Comparison of ENCODE assay signal across 9 mouse cellular contexts in genomic region chr13:47288449-47288848, GRCm38 (mm10).
A peak's percentile ranks its signal among the peaks of the same experiment; 100 is the strongest.
DNase-seq lines count a peak whose midpoint lies in the region; ATAC-seq lines count a peak whose summit lies in the region.
"Had no signal": no experiment of that assay in that cellular context is flagged by ENCODE, and none has a peak within 500 bp of the region (broad histone marks: within the 10 kb centered on the region; RNA-seq: fewer than 3 reads in every experiment).

No protein-coding gene starts in this region.

- no peak overlapping the region for H3K4me3 ChIP-seq in forebrain, embryonic 13.5 days
- no peak overlapping the region for H3K4me3 ChIP-seq in hindbrain, embryonic 10.5 days

- WGBS in forebrain, embryonic 13.5 days: 35% methylated on average over 4 of the region's 4 CpGs
- WGBS in hindbrain, embryonic 10.5 days: 46% methylated on average over 4 of the region's 4 CpGs

- no peaks in the 10 kb centered on the region for H3K9me3 ChIP-seq in forebrain, embryonic 13.5 days (replicated peaks)
- no peaks in the 10 kb centered on the region for H3K9me3 ChIP-seq in hindbrain, embryonic 10.5 days

- H3K9ac ChIP-seq in forebrain, embryonic 13.5 days: no peak overlapping the region

- H3K4me1 ChIP-seq in forebrain, embryonic 13.5 days: no peaks in the 10 kb centered on the region
- peaks cover 10% of the 10 kb centered on the region; the same call in 1 of the 2 replicates for H3K4me1 ChIP-seq in hindbrain, embryonic 10.5 days (replicated peaks)

- peak; percentile 56 for DNase-seq in Muller cell, postnatal 12 days (ENCODE audit: inconsistent ontology term)
- DNase-seq in c-Kit-positive CD71-positive TER-119-positive erythroid progenitor cells, embryonic 14.5 days (ENCODE audit: low spot score): peak; percentile 38
- DNase-seq in hindbrain, embryonic 10.5 days (ENCODE audit: low spot score): peak; percentile 85
- peak; percentile 53 for DNase-seq in layer of hippocampus, adult 9-10 months (ENCODE audit: low spot score)
- peak; percentile 85 for DNase-seq in lung, postnatal 10 days
- peak; percentile 70 for DNase-seq in right cerebral cortex, adult 18-20 months
- peak; percentile 65 to 69 for DNase-seq in urinary bladder, postnatal 36 days (ENCODE audit: low spot score in 2 of 2)

- no peaks in the 10 kb centered on the region for H3K36me3 ChIP-seq in forebrain, embryonic 13.5 days (ENCODE audit: poor library complexity, severe bottlenecking)
- no peaks in the 10 kb centered on the region for H3K36me3 ChIP-seq in hindbrain, embryonic 10.5 days

- no peak overlapping the region for H3K27ac ChIP-seq in forebrain, embryonic 13.5 days
- H3K27ac ChIP-seq in hindbrain, embryonic 10.5 days: no peak overlapping the region
- H3K27ac ChIP-seq: macrophage had no signal

- peak; percentile 87 for ATAC-seq in forebrain, embryonic 13.5 days

- H3K4me2 ChIP-seq in forebrain, embryonic 13.5 days: no peak overlapping the region

- H3K27me3 ChIP-seq in forebrain, embryonic 13.5 days: 0 out of 2 replicates have a peak, but pooled peaks cover 6% of the 10 kb centered on the region
- no peaks in the 10 kb centered on the region for H3K27me3 ChIP-seq in hindbrain, embryonic 10.5 days (ENCODE audit: insufficient read depth, poor library complexity, severe bottlenecking)
